Mouse (Mus musculus): Measurements from ENCODE around the gene Fam98a. TPM values are rescaled to one million over a fixed set of nuclear protein-coding genes. Genes with fewer than 3 reads are reported as not detected.

Fam98a gene
- polyA plus RNA-seq, 1 experiment from 2014 or later = 8.2 TPM

DNA sequence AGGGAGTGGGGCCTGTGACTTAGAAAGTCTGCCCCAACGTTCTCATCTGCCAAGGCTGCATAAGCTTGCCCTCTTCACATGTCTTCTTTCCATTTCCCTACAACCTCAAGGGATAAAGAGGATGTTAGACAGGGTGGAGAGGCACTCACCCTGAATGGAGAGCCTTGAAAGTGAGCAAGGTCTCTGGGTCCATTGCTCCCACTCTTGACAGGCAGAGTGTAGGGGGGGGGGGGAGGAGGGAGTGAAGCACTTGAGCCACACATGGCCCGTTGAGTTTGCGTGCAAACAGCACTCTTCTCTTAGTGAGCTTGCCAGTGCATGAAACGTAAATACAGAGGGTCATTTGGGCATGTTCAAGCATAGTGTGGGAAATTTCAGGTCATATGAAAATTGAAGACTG lies 56.5 kb downstream of the Fam98a start:
- ATAC-seq (ENCODE audit: insufficient number of reproducible peaks, low FRiP score, low TSS enrichment, low read depth) = no peak
- no peak overlapping the region for H3K27ac ChIP-seq (replicated peaks; ENCODE audit: low read depth, low read length)
- H3K4me2 ChIP-seq (ENCODE audit: low read depth, severe bottlenecking) = no peak overlapping the region
- no peaks in the 10 kb centered on the region for H3K4me1 ChIP-seq (ENCODE audit: control insufficient read depth, insufficient read depth, low read length)
- no peak overlapping the region for H3K4me3 ChIP-seq (ENCODE audit: low read depth, low read length)
- no peak overlapping the region for H3K9ac ChIP-seq (ENCODE audit: low read length)
- no peaks in the 10 kb centered on the region for H3K9me3 ChIP-seq (ENCODE audit: control insufficient read depth, low read length)
- H3K27me3 ChIP-seq (ENCODE audit: control insufficient read depth, insufficient read depth, low read length) = no peaks in the 10 kb centered on the region
- WGBS = 87% methylated on average over 4 of the region's 4 CpGs
- no peaks in the 10 kb centered on the region for H3K36me3 ChIP-seq (ENCODE audit: control insufficient read depth, insufficient read depth, low read length)
- DNase-seq (ENCODE audit: low spot score) = no peak

Other genes with a start within 250 kb of the Fam98a start
- gene Rasgrp3, start 116.0 kb downstream of the Fam98a start, polyA plus RNA-seq (2014; fragmentation: Nextera tagmentation; extraction: Ambion mirVana) = 9.5 and 11.8 TPM in 2 replicates